Mouse (Mus musculus) neural tube, embryonic 14.5 days (tissue): ENCODE data around the gene Nckipsd. TPM values are rescaled to one million over a fixed set of nuclear protein-coding genes. Genes with fewer than 3 reads are reported as not detected.

ENCODE experiments used
- ATAC-seq: fragments of 200-750 bp; cut with Nextera tagmentation; 2 replicates; pipeline ENCODE4 v1.8.0; 2017; ENCODE audit warnings: low read depth, mild to moderate bottlenecking, moderate TSS enrichment, moderate library complexity
- H3K27ac ChIP-seq: fragments of 300-500 bp; sonication (generic); 2 replicates; pipeline ENCODE4 v1.5.1; 2014; ENCODE audit warnings: low read depth, mild to moderate bottlenecking, control low read depth, low read length, moderate library complexity, mixed read lengths
- H3K27me3 ChIP-seq: fragments of 300-500 bp; sonication (generic); 2 replicates; pipeline ENCODE4 v1.6.1; 2014; ENCODE audit warnings: low read length; ENCODE audit not compliant: control insufficient read depth, insufficient read depth
- H3K36me3 ChIP-seq: fragments of 300-500 bp; sonication (generic); 2 replicates; pipeline ENCODE4 v1.6.1; 2014; ENCODE audit warnings: low read length, mixed read lengths; ENCODE audit not compliant: control insufficient read depth, insufficient read depth
- H3K4me1 ChIP-seq: fragments of 300-500 bp; sonication (generic); 2 replicates; pipeline ENCODE4 v1.6.1; 2014; ENCODE audit warnings: low read length; ENCODE audit not compliant: control insufficient read depth, insufficient read depth
- H3K4me2 ChIP-seq: fragments of 300-500 bp; sonication (generic); 2 replicates; pipeline ENCODE4 v1.6.1; 2014; ENCODE audit warnings: mild to moderate bottlenecking, low read depth, low read length, control low read depth
- H3K4me3 ChIP-seq: fragments of 300-500 bp; sonication (generic); 2 replicates; pipeline ENCODE4 v1.5.1; 2014; ENCODE audit warnings: low read depth, low read length, control low read depth, mixed read lengths
- H3K9ac ChIP-seq: fragments of 300-500 bp; sonication (generic); replicated peaks from 2 replicates; pipeline ENCODE4 v1.6.1; 2014; ENCODE audit warnings: low read depth, mild to moderate bottlenecking, control low read depth, low read length, mixed read lengths
- H3K9me3 ChIP-seq: fragments of 300-500 bp; sonication (generic); 2 replicates; pipeline ENCODE4 v1.6.1; 2016; ENCODE audit warnings: low read length; ENCODE audit not compliant: control insufficient read depth
- WGBS: fragments of 180-500 bp; shearing (Covaris S2); extraction: QIAGEN DNeasy Blood & Tissue Kit; methylation state at CpG from one replicate; pipeline ENCODE4 v1.1.7; 2014; 5-methylcytosine and 5-hydroxymethylcytosine counted together
- polyA plus RNA-seq: library from polyadenylated mRNA; unstranded; fragments of >200 nt; fragmentation: Nextera tagmentation; extraction: Ambion mirVana; gene quantifications from 2 replicates; pipeline ENCODE4 v1.2.1, GENCODE M21; 2014

Nckipsd gene
- polyA plus RNA-seq, 1 experiment from 2014 or later: 25.4 TPM

- Histone ChIP-seq H3K4me1 (peaks cover 42% of the 10 kb centered on the region), H3K4me2 (no peak overlapping the region), H3K9me3 (no peaks in the 10 kb centered on the region), H3K4me3 (no peak overlapping the region), H3K27ac (no peak overlapping the region), H3K9ac (no peak overlapping the region), H3K36me3 (peaks cover 40% of the 10 kb centered on the region), H3K27me3 (no peaks in the 10 kb centered on the region)
- ATAC-seq: no peak
- WGBS: 42% methylated on average over 2 of the region's 2 CpGs
Measured at GRCm38 (mm10) chr9:108795281-108795680, 12.9 kb upstream of the Nckipsd start.

GRCm38 (mm10) chr9:108795762-108796161 is 12.4 kb upstream of the Nckipsd start:
- no peak; the same call in 1 of the 2 replicates for ATAC-seq
- Histone ChIP-seq H3K9ac (no peak overlapping the region), H3K36me3 (peaks cover 43% of the 10 kb centered on the region), H3K27ac (no peak overlapping the region), H3K4me3 (no peak overlapping the region), H3K9me3 (no peaks in the 10 kb centered on the region), H3K4me2 (no peak overlapping the region), H3K4me1 (peaks cover 39% of the 10 kb centered on the region), H3K27me3 (no peaks in the 10 kb centered on the region)
- WGBS: 31% methylated on average over 11 of the region's 11 CpGs

DNA sequence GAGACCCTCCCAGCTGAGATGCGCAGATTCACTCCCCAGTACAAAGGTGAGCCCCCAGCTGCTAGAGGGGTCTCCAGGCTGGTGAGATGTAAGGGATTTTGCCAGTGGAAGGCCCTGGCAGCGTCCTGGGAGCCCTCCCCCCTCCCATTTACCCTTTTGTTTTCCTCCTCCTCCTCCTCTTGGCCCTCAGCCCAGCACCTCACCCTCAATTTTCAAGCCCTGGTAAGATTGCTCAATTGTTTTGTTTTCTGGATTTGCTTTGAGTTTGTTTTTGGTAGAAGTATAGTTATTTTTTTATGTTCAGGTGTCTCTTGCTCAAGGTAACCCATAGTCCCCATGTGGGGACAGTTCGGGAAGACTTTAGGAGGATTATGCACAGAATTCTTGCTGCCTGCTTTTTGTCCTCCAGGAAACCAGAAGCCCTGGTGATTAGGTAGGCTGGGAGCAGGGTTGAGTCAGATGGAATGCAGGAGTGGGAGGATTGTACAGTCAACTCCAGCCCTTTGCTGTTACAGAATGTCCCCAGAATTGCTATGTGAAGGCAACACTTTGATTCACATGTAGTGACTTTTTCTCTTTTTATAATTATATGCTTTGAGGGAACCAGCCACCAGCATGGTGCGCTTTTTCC is 11.7 kb upstream of the Nckipsd start:
- Histone ChIP-seq H3K36me3 (peaks cover 49% of the 10 kb centered on the region), H3K4me3 (no peak overlapping the region), H3K9ac (no peak overlapping the region), H3K4me2 (no peak overlapping the region), H3K27ac (no peak overlapping the region), H3K27me3 (no peaks in the 10 kb centered on the region), H3K4me1 (peaks cover 39% of the 10 kb centered on the region), H3K9me3 (no peaks in the 10 kb centered on the region)
- ATAC-seq: no peak
- 77% methylated on average over 4 of the region's 4 CpGs for WGBS

DNA sequence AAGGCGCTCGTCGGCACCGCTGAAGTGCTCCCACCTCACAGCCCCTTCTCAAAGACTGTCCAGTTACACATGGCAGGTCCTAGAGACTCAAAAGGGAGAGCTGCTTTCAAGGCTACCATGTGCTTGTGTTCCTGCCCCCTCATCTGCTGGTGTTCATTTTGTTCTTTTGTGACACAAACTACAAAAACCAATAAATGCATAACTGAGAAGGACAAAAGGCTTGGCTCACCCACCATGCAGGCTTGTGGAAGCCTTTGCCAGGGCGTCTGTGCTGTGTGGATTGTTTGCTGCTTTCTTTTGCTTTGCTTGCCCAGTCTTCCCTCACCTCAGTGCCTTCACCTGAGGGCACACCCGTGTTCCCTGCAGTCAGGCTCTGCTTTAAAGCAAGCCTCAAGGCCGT is 10.7 kb upstream of the Nckipsd start:
- H3K9ac ChIP-seq: no peak overlapping the region
- peaks cover 29% of the 10 kb centered on the region for H3K4me1 ChIP-seq
- H3K27ac ChIP-seq: no peak overlapping the region
- no peak overlapping the region for H3K4me3 ChIP-seq
- no peak for ATAC-seq
- H3K27me3 ChIP-seq: no peaks in the 10 kb centered on the region
- no peaks in the 10 kb centered on the region for H3K9me3 ChIP-seq
- 91% methylated on average over 7 of the region's 7 CpGs for WGBS
- no peak overlapping the region for H3K4me2 ChIP-seq
- peaks cover 59% of the 10 kb centered on the region for H3K36me3 ChIP-seq

GRCm38 (mm10) chr9:108798508-108799075 is 9.6 kb upstream of the Nckipsd start:
- H3K27me3 ChIP-seq: no peaks in the 10 kb centered on the region
- no peak overlapping the region for H3K9ac ChIP-seq
- no peak for ATAC-seq
- no peak overlapping the region for H3K4me2 ChIP-seq
- no peak overlapping the region for H3K4me3 ChIP-seq
- peaks cover 63% of the 10 kb centered on the region for H3K36me3 ChIP-seq
- peaks cover 20% of the 10 kb centered on the region for H3K4me1 ChIP-seq
- 87% methylated on average over 5 of the region's 5 CpGs for WGBS
- H3K27ac ChIP-seq: no peak overlapping the region
- H3K9me3 ChIP-seq: no peaks in the 10 kb centered on the region

- Histone ChIP-seq H3K27me3 (no peaks in the 10 kb centered on the region), H3K4me2 (no peak overlapping the region), H3K27ac (no peak overlapping the region), H3K4me3 (no peak overlapping the region), H3K9me3 (no peaks in the 10 kb centered on the region), H3K36me3 (peaks cover 72% of the 10 kb centered on the region), H3K9ac (no peak overlapping the region), H3K4me1 (peaks cover 11% of the 10 kb centered on the region)
- 86% methylated on average over 3 of the region's 3 CpGs for WGBS
- ATAC-seq: no peak
Measured at GRCm38 (mm10) chr9:108799564-108799963, 8.6 kb upstream of the Nckipsd start.

DNA sequence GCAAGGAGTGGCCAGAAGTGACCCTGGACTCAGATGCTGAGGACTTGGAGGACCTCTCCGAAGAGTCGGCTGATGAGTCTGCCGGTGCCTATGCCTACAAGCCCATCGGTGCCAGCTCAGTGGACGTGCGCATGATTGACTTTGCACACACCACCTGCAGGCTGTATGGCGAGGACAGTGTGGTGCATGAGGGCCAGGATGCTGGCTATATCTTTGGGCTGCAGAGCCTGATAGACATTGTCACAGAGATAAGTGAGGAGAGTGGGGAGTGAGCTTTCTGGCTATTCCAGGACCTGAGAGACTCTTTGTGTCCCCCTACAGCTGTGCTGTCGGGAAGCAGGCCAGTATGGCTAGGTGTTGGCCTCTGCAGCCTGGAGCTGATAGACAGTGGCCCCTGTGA is 2.4 kb upstream of the Nckipsd start:
- H3K4me3 ChIP-seq: no peak overlapping the region
- H3K36me3 ChIP-seq: peaks cover 44% of the 10 kb centered on the region
- no peak overlapping the region for H3K4me2 ChIP-seq
- WGBS: 92% methylated on average over 8 of the region's 8 CpGs
- H3K4me1 ChIP-seq: no peaks in the 10 kb centered on the region; the same call in 1 of the 2 replicates
- H3K9ac ChIP-seq: no peak overlapping the region
- no peaks in the 10 kb centered on the region for H3K9me3 ChIP-seq
- no peaks in the 10 kb centered on the region for H3K27me3 ChIP-seq
- no peak for ATAC-seq
- H3K27ac ChIP-seq: no peak overlapping the region

DNA sequence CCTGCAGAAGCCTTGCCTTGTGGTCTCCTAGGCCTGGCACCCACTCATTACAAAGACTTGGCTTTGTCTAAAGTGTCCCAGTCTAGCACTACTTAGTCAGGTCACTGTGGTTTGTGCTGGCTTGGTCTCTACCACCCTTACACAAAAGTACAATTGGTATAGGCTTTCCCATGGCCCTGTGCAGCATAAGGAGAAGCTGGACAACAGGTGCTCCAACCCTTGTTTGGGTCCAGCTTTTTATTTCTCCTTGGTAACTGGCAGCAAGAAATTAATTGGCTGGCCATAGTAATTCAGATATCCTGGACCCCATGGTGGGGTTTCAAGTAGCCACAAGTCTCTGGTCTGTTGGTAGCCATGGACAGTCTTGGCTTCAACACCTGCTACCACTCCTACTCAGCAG is 1.8 kb upstream of the Nckipsd start:
- H3K36me3 ChIP-seq: peaks cover 39% of the 10 kb centered on the region
- no peaks in the 10 kb centered on the region; the same call in 1 of the 2 replicates for H3K4me1 ChIP-seq
- H3K9me3 ChIP-seq: no peaks in the 10 kb centered on the region
- ATAC-seq: no peak
- H3K9ac ChIP-seq: no peak overlapping the region
- no peak overlapping the region for H3K4me3 ChIP-seq
- no peaks in the 10 kb centered on the region for H3K27me3 ChIP-seq
- no peak overlapping the region for H3K27ac ChIP-seq
- H3K4me2 ChIP-seq: no peak overlapping the region

- no peak for ATAC-seq
- H3K4me2 ChIP-seq: no peak overlapping the region
- H3K27ac ChIP-seq: no peak overlapping the region
- peaks cover 36% of the 10 kb centered on the region for H3K36me3 ChIP-seq
- 100% methylated on average over 1 of the region's 1 CpGs for WGBS
- H3K4me1 ChIP-seq: no peaks in the 10 kb centered on the region; the same call in 1 of the 2 replicates
- H3K9me3 ChIP-seq: no peaks in the 10 kb centered on the region
- H3K4me3 ChIP-seq: no peak overlapping the region
- H3K27me3 ChIP-seq: no peaks in the 10 kb centered on the region
- no peak overlapping the region for H3K9ac ChIP-seq
Measured at GRCm38 (mm10) chr9:108806831-108807230, 1.3 kb upstream of the Nckipsd start.
